Mouse (Mus musculus) stomach, embryonic 15.5 days (tissue): ENCODE results near the gene Focad. TPM values are rescaled to one million over a fixed set of nuclear protein-coding genes. Genes with fewer than 3 reads are reported as not detected.

Experiments
- ATAC-seq: fragments of 200-750 bp; cut with Nextera tagmentation; 2 replicates; pipeline ENCODE4 v1.8.0; 2017; ENCODE audit warnings: low read depth, moderate number of reproducible peaks, moderate TSS enrichment; ENCODE audit not compliant: insufficient read depth, low FRiP score
- H3K27ac ChIP-seq: fragments of 300-500 bp; sonication (generic); 2 replicates; pipeline ENCODE4 v1.5.1; 2015; ENCODE audit warnings: mild to moderate bottlenecking, inconsistent platforms
- H3K27me3 ChIP-seq: fragments of 300-500 bp; sonication (generic); replicated peaks from 2 replicates; pipeline ENCODE4 v1.6.1; 2015; ENCODE audit warnings: inconsistent platforms
- H3K36me3 ChIP-seq: fragments of 300-500 bp; sonication (generic); 2 replicates; pipeline ENCODE4 v1.6.1; 2015; ENCODE audit warnings: inconsistent platforms
- H3K4me1 ChIP-seq: fragments of 300-500 bp; sonication (generic); 2 replicates; pipeline ENCODE4 v1.6.1; 2015; ENCODE audit warnings: inconsistent platforms
- H3K4me2 ChIP-seq: fragments of 300-500 bp; sonication (generic); 2 replicates; pipeline ENCODE4 v1.6.1; 2015; ENCODE audit warnings: mild to moderate bottlenecking, inconsistent platforms
- H3K4me3 ChIP-seq: fragments of 300-500 bp; sonication (generic); replicated peaks from 2 replicates; pipeline ENCODE4 v1.5.1; 2015; ENCODE audit warnings: inconsistent platforms
- H3K9ac ChIP-seq: fragments of 300-500 bp; sonication (generic); 2 replicates; pipeline ENCODE4 v1.6.1; 2015; ENCODE audit warnings: inconsistent platforms
- H3K9me3 ChIP-seq: fragments of 300-500 bp; sonication (generic); 2 replicates; pipeline ENCODE4 v1.6.1; 2016; ENCODE audit warnings: inconsistent platforms
- WGBS: fragments of 180-500 bp; shearing (Covaris S2); methylation state at CpG from one replicate; pipeline ENCODE4 v1.1.7; 2015; 5-methylcytosine and 5-hydroxymethylcytosine counted together
- polyA plus RNA-seq: library from polyadenylated mRNA; unstranded; fragments of >200 nt; fragmentation: Nextera tagmentation; extraction: Ambion mirVana; gene quantifications from 2 replicates; pipeline ENCODE4 v1.2.1, GENCODE M21; 2015

Focad gene
- polyA plus RNA-seq, 1 experiment from 2014 or later, result 12.0 TPM

- Histone ChIP-seq H3K4me1 (no peaks in the 10 kb centered on the region), H3K27ac (no peak overlapping the region), H3K4me3 (no peak overlapping the region), H3K4me2 (no peak overlapping the region), H3K27me3 (no peaks in the 10 kb centered on the region), H3K36me3 (no peaks in the 10 kb centered on the region), H3K9ac (no peak overlapping the region), H3K9me3 (no peaks in the 10 kb centered on the region)
- WGBS, result 85% methylated on average over 2 of the region's 2 CpGs
- no peak for ATAC-seq
Measured at GRCm38 (mm10) chr4:88278524-88278923, 184.1 kb downstream of the Focad start.

GRCm38 (mm10) chr4:88280536-88280935, 186.1 kb downstream of the Focad start:
- Histone ChIP-seq H3K9ac (no peak overlapping the region), H3K9me3 (no peaks in the 10 kb centered on the region), H3K4me2 (no peak overlapping the region), H3K4me1 (no peaks in the 10 kb centered on the region), H3K27me3 (no peaks in the 10 kb centered on the region), H3K36me3 (no peaks in the 10 kb centered on the region), H3K27ac (no peak overlapping the region), H3K4me3 (no peak overlapping the region)
- no peak for ATAC-seq
- 92% methylated on average over 2 of the region's 2 CpGs for WGBS

GRCm38 (mm10) chr4:88295537-88295936, 201.1 kb downstream of the Focad start:
- Histone ChIP-seq H3K4me2 (no peak overlapping the region), H3K27ac (no peak overlapping the region), H3K36me3 (no peaks in the 10 kb centered on the region), H3K4me3 (no peak overlapping the region), H3K9me3 (no peaks in the 10 kb centered on the region), H3K27me3 (no peaks in the 10 kb centered on the region), H3K4me1 (no peaks in the 10 kb centered on the region), H3K9ac (no peak overlapping the region)
- ATAC-seq, result no peak
- WGBS, result 76% methylated on average over 6 of the region's 6 CpGs

GRCm38 (mm10) chr4:88299551-88299950, 205.1 kb downstream of the Focad start:
- H3K4me3 ChIP-seq, result no peak overlapping the region
- ATAC-seq, result no peak
- 83% methylated on average over 3 of the region's 3 CpGs for WGBS
- H3K36me3 ChIP-seq, result no peaks in the 10 kb centered on the region
- H3K4me2 ChIP-seq, result no peak overlapping the region
- no peaks in the 10 kb centered on the region for H3K4me1 ChIP-seq
- H3K27me3 ChIP-seq, result no peaks in the 10 kb centered on the region
- no peak overlapping the region for H3K9ac ChIP-seq
- no peaks in the 10 kb centered on the region for H3K9me3 ChIP-seq
- H3K27ac ChIP-seq, result no peak overlapping the region

- WGBS, result 70% methylated on average over 6 of the region's 6 CpGs
- Histone ChIP-seq H3K9me3 (no peaks in the 10 kb centered on the region), H3K4me3 (no peak overlapping the region), H3K9ac (no peak overlapping the region), H3K27ac (no peak overlapping the region), H3K4me1 (no peaks in the 10 kb centered on the region), H3K36me3 (no peaks in the 10 kb centered on the region), H3K4me2 (no peak overlapping the region), H3K27me3 (no peaks in the 10 kb centered on the region)
- ATAC-seq, result no peak
Measured at GRCm38 (mm10) chr4:88300832-88301621, 206.6 kb downstream of the Focad start.

- no peak overlapping the region for H3K27ac ChIP-seq
- no peak overlapping the region for H3K4me3 ChIP-seq
- H3K4me1 ChIP-seq, result no peaks in the 10 kb centered on the region
- ATAC-seq, result no peak
- no peaks in the 10 kb centered on the region for H3K9me3 ChIP-seq
- H3K4me2 ChIP-seq, result no peak overlapping the region
- H3K27me3 ChIP-seq, result no peaks in the 10 kb centered on the region
- H3K36me3 ChIP-seq, result no peaks in the 10 kb centered on the region
- no peak overlapping the region for H3K9ac ChIP-seq
Measured at GRCm38 (mm10) chr4:88302291-88302690, 207.9 kb downstream of the Focad start.

GRCm38 (mm10) chr4:88307691-88308090, 213.3 kb downstream of the Focad start:
- H3K9me3 ChIP-seq, result no peaks in the 10 kb centered on the region
- no peaks in the 10 kb centered on the region for H3K36me3 ChIP-seq
- H3K4me3 ChIP-seq, result no peak overlapping the region
- no peaks in the 10 kb centered on the region for H3K4me1 ChIP-seq
- ATAC-seq, result no peak; the same call in 1 of the 2 replicates
- H3K27ac ChIP-seq, result no peak overlapping the region
- H3K9ac ChIP-seq, result no peak overlapping the region
- H3K27me3 ChIP-seq, result no peaks in the 10 kb centered on the region
- 83% methylated on average over 3 of the region's 3 CpGs for WGBS
- H3K4me2 ChIP-seq, result no peak overlapping the region

GRCm38 (mm10) chr4:88308342-88309116, 214.1 kb downstream of the Focad start:
- Histone ChIP-seq H3K4me3 (no peak overlapping the region), H3K9ac (no peak overlapping the region), H3K27me3 (no peaks in the 10 kb centered on the region), H3K4me1 (no peaks in the 10 kb centered on the region), H3K9me3 (no peaks in the 10 kb centered on the region), H3K4me2 (no peak overlapping the region), H3K36me3 (no peaks in the 10 kb centered on the region), H3K27ac (no peak overlapping the region)
- 87% methylated on average over 10 of the region's 10 CpGs for WGBS
- ATAC-seq, result no peak

GRCm38 (mm10) chr4:88309676-88310075, 215.2 kb downstream of the Focad start:
- no peaks in the 10 kb centered on the region for H3K4me1 ChIP-seq
- no peaks in the 10 kb centered on the region for H3K9me3 ChIP-seq
- no peaks in the 10 kb centered on the region for H3K36me3 ChIP-seq
- 54% methylated on average over 2 of the region's 2 CpGs for whole genome bisulfite sequencing
- H3K4me2 ChIP-seq, result no peak overlapping the region
- no peak overlapping the region for H3K9ac ChIP-seq
- no peak overlapping the region for H3K4me3 ChIP-seq
- H3K27me3 ChIP-seq, result no peaks in the 10 kb centered on the region
- no peak for ATAC-seq
- no peak overlapping the region for H3K27ac ChIP-seq

GRCm38 (mm10) chr4:88314898-88315297, 220.5 kb downstream of the Focad start:
- 72% methylated on average over 3 of the region's 3 CpGs for WGBS
- H3K27me3 ChIP-seq, result no peaks in the 10 kb centered on the region
- H3K4me3 ChIP-seq, result no peak overlapping the region
- no peak overlapping the region for H3K9ac ChIP-seq
- H3K27ac ChIP-seq, result no peak overlapping the region
- H3K9me3 ChIP-seq, result no peaks in the 10 kb centered on the region
- no peak for ATAC-seq
- no peaks in the 10 kb centered on the region for H3K4me1 ChIP-seq
- H3K4me2 ChIP-seq, result no peak overlapping the region
- no peaks in the 10 kb centered on the region for H3K36me3 ChIP-seq

- ATAC-seq, result no peak
- no peaks in the 10 kb centered on the region for H3K27me3 ChIP-seq
- H3K27ac ChIP-seq, result no peak overlapping the region
- no peak overlapping the region for H3K4me2 ChIP-seq
- no peaks in the 10 kb centered on the region for H3K4me1 ChIP-seq
- H3K9ac ChIP-seq, result no peak overlapping the region
- no peak overlapping the region for H3K4me3 ChIP-seq
- no peaks in the 10 kb centered on the region for H3K9me3 ChIP-seq
- 88% methylated on average over 1 of the region's 1 CpGs for WGBS
- H3K36me3 ChIP-seq, result no peaks in the 10 kb centered on the region
Measured at GRCm38 (mm10) chr4:88320067-88320466, 225.6 kb downstream of the Focad start.

- Histone ChIP-seq H3K4me1 (no peaks in the 10 kb centered on the region), H3K9ac (no peak overlapping the region), H3K27me3 (no peaks in the 10 kb centered on the region), H3K27ac (no peak overlapping the region), H3K4me2 (no peak overlapping the region), H3K36me3 (no peaks in the 10 kb centered on the region), H3K9me3 (no peaks in the 10 kb centered on the region), H3K4me3 (no peak overlapping the region)
- 84% methylated on average over 5 of the region's 5 CpGs for WGBS
- no peak for ATAC-seq
Measured at GRCm38 (mm10) chr4:88325392-88325791, 231.0 kb downstream of the Focad start.
